Mouse (Mus musculus): ENCODE results near the gene Maco1. TPM values are rescaled to one million over a fixed set of nuclear protein-coding genes. Genes with fewer than 3 reads are reported as not detected.
"Not testable (repeated sequence)": the region's sequence is repeated elsewhere in the genome, so short reads cannot be mapped to it uniquely, and the experiment has no call there.

Gene Maco1
- polyA plus RNA-seq, 1 experiment from 2014 or later, result 89.8 TPM

- Histone ChIP-seq H3K27me3 (peaks cover 26% of the 10 kb centered on the region), H3K9me3 (replicated peaks) (no peaks in the 10 kb centered on the region), H3K36me3 (no peaks in the 10 kb centered on the region), H3K4me1 (peaks cover 11% of the 10 kb centered on the region), H3K27ac (no peak overlapping the region), H3K9ac (no peak overlapping the region), H3K4me2 (replicated peaks) (no peak overlapping the region), H3K4me3 (no peak overlapping the region)
- no peak for ATAC-seq (ENCODE audit: low FRiP score)
- WGBS, result 65% methylated on average over 5 of the region's 5 CpGs
Observed at GRCm38 (mm10) chr4:134856056-134856455, 2.9 kb upstream of the Maco1 start.

- no peak overlapping the region for H3K4me2 ChIP-seq (replicated peaks)
- H3K9ac ChIP-seq, result no peak overlapping the region
- no peak overlapping the region for H3K4me3 ChIP-seq
- WGBS, result 71% methylated on average over 3 of the region's 3 CpGs
- no peak overlapping the region for H3K27ac ChIP-seq
- H3K36me3 ChIP-seq, result no peaks in the 10 kb centered on the region
- peaks cover 17% of the 10 kb centered on the region for H3K4me1 ChIP-seq
- H3K27me3 ChIP-seq, result peaks cover 26% of the 10 kb centered on the region
- no peak for ATAC-seq (ENCODE audit: low FRiP score)
- H3K9me3 ChIP-seq (replicated peaks), result no peaks in the 10 kb centered on the region
Observed at GRCm38 (mm10) chr4:134855371-134855770, 2.2 kb upstream of the Maco1 start.

- peak overlapping the region; percentile 80 for H3K4me2 ChIP-seq (replicated peaks)
- ATAC-seq (ENCODE audit: low FRiP score), result peak; percentile 96
Observed at GRCm38 (mm10) chr4:134853637-134854485, 716 bp upstream of the Maco1 start.

GRCm38 (mm10) chr4:134852438-134853255 is 498 bp downstream of the Maco1 start:
- Histone ChIP-seq H3K27me3 (peaks cover 26% of the 10 kb centered on the region), H3K9ac (peak overlapping the region; percentile 100), H3K4me3 (peak overlapping the region; percentile 100), H3K4me1 (peaks cover 25% of the 10 kb centered on the region), H3K36me3 (no peaks in the 10 kb centered on the region), H3K4me2 (replicated peaks) (peak overlapping the region; percentile 80), H3K27ac (peak overlapping the region; percentile 99), H3K9me3 (replicated peaks) (no peaks in the 10 kb centered on the region)
- WGBS, result under 1% methylated on average over 98 of the region's 106 CpGs
- peak; percentile 33 for ATAC-seq (ENCODE audit: low FRiP score)

More at GRCm38 (mm10) chr4:134853637-134854485, 716 bp upstream of the Maco1 start:
- WGBS, result 1% methylated on average over 85 of the region's 91 CpGs
- Histone ChIP-seq H3K27ac (peak overlapping the region; percentile 99), H3K36me3 (no peaks in the 10 kb centered on the region), H3K4me1 (peaks cover 19% of the 10 kb centered on the region), H3K9ac (peak overlapping the region; percentile 83), H3K4me3 (peak overlapping the region; percentile 100), H3K9me3 (replicated peaks) (no peaks in the 10 kb centered on the region), H3K27me3 (peaks cover 26% of the 10 kb centered on the region)

GRCm38 (mm10) chr4:134851876-134852275 is 1.3 kb downstream of the Maco1 start:
- WGBS, result 15% methylated on average over 14 of the region's 14 CpGs
- H3K4me2 ChIP-seq (replicated peaks), result peak overlapping the region; percentile 80
- no peaks in the 10 kb centered on the region for H3K9me3 ChIP-seq (replicated peaks)
- peak overlapping the region; percentile 100 for H3K4me3 ChIP-seq
- H3K36me3 ChIP-seq, result no peaks in the 10 kb centered on the region
- H3K27ac ChIP-seq, result no peak overlapping the region
- peaks cover 22% of the 10 kb centered on the region for H3K27me3 ChIP-seq
- peaks cover 30% of the 10 kb centered on the region for H3K4me1 ChIP-seq
- ATAC-seq (ENCODE audit: low FRiP score), result no peak
- peak overlapping the region; percentile 100 for H3K9ac ChIP-seq

GRCm38 (mm10) chr4:134851236-134851635 is 1.9 kb downstream of the Maco1 start:
- Histone ChIP-seq H3K4me2 (replicated peaks) (peak overlapping the region; percentile 80), H3K36me3 (no peaks in the 10 kb centered on the region), H3K4me3 (peak overlapping the region; percentile 100), H3K27me3 (peaks cover 17% of the 10 kb centered on the region), H3K27ac (no peak overlapping the region), H3K9ac (no peak overlapping the region; the same call in 1 of the 2 replicates), H3K9me3 (replicated peaks) (no peaks in the 10 kb centered on the region), H3K4me1 (peaks cover 35% of the 10 kb centered on the region)
- 53% methylated on average over 2 of the region's 2 CpGs for WGBS
- no peak for ATAC-seq (ENCODE audit: low FRiP score)

GRCm38 (mm10) chr4:134850551-134850950 is 2.6 kb downstream of the Maco1 start:
- Histone ChIP-seq H3K36me3 (no peaks in the 10 kb centered on the region), H3K4me3 (no peak overlapping the region), H3K9me3 (replicated peaks) (no peaks in the 10 kb centered on the region), H3K4me1 (peaks cover 35% of the 10 kb centered on the region), H3K9ac (no peak overlapping the region), H3K27me3 (peaks cover 10% of the 10 kb centered on the region), H3K27ac (no peak overlapping the region), H3K4me2 (replicated peaks) (peak overlapping the region; percentile 80)
- no peak for ATAC-seq (ENCODE audit: low FRiP score)
- 76% methylated on average over 4 of the region's 4 CpGs for WGBS

- no peaks in the 10 kb centered on the region for H3K36me3 ChIP-seq
- H3K27ac ChIP-seq, result no peak overlapping the region
- WGBS, result 84% methylated on average over 4 of the region's 4 CpGs
- no peak overlapping the region for H3K9ac ChIP-seq
- peaks cover 35% of the 10 kb centered on the region for H3K4me1 ChIP-seq
- H3K9me3 ChIP-seq (replicated peaks), result no peaks in the 10 kb centered on the region
- H3K27me3 ChIP-seq, result no peaks in the 10 kb centered on the region
- no peak overlapping the region for H3K4me3 ChIP-seq
- H3K4me2 ChIP-seq (replicated peaks), result no peak overlapping the region
- ATAC-seq (ENCODE audit: low FRiP score), result no peak
Observed at GRCm38 (mm10) chr4:134847587-134847986, 5.6 kb downstream of the Maco1 start.

- Histone ChIP-seq H3K9ac (no peak overlapping the region), H3K27ac (no peak overlapping the region), H3K4me2 (replicated peaks) (no peak overlapping the region), H3K4me3 (no peak overlapping the region), H3K4me1 (peaks cover 16% of the 10 kb centered on the region; the same call in 1 of the 2 replicates), H3K9me3 (replicated peaks) (no peaks in the 10 kb centered on the region), H3K36me3 (no peaks in the 10 kb centered on the region), H3K27me3 (no peaks in the 10 kb centered on the region)
- ATAC-seq (ENCODE audit: low FRiP score), result no peak
- 90% methylated on average over 4 of the region's 4 CpGs for WGBS
Observed at GRCm38 (mm10) chr4:134843566-134843965, 9.6 kb downstream of the Maco1 start.

GRCm38 (mm10) chr4:134840231-134840630 is 12.9 kb downstream of the Maco1 start:
- 0 out of 2 replicates have a peak, but pooled peaks cover 13% of the 10 kb centered on the region for H3K36me3 ChIP-seq
- no peak overlapping the region for H3K4me3 ChIP-seq
- H3K4me2 ChIP-seq (replicated peaks), result no peak overlapping the region
- H3K9ac ChIP-seq, result no peak overlapping the region
- no peak overlapping the region for H3K27ac ChIP-seq
- WGBS, result 90% methylated on average over 1 of the region's 1 CpGs
- no peak for ATAC-seq (ENCODE audit: low FRiP score)
- H3K9me3 ChIP-seq (replicated peaks), result no peaks in the 10 kb centered on the region
- no peaks in the 10 kb centered on the region for H3K27me3 ChIP-seq
- no peaks in the 10 kb centered on the region for H3K4me1 ChIP-seq

GRCm38 (mm10) chr4:134838706-134839105 is 14.4 kb downstream of the Maco1 start:
- H3K27ac ChIP-seq; ATAC-seq (ENCODE audit: low FRiP score); H3K27me3 ChIP-seq; H3K9ac ChIP-seq; H3K4me2 ChIP-seq (replicated peaks); H3K4me1 ChIP-seq; H3K9me3 ChIP-seq (replicated peaks); H3K4me3 ChIP-seq: not testable (repeated sequence)
- WGBS, result 92% methylated on average over 3 of the region's 3 CpGs
- 0 out of 2 replicates have a peak, but pooled peaks cover 14% of the 10 kb centered on the region for H3K36me3 ChIP-seq

- Histone ChIP-seq H3K4me3 (no peak overlapping the region), H3K4me2 (replicated peaks) (no peak overlapping the region), H3K4me1 (no peaks in the 10 kb centered on the region), H3K27ac (no peak overlapping the region), H3K9me3 (replicated peaks) (no peaks in the 10 kb centered on the region), H3K27me3 (no peaks in the 10 kb centered on the region), H3K36me3 (0 out of 2 replicates have a peak, but pooled peaks cover 14% of the 10 kb centered on the region), H3K9ac (no peak overlapping the region)
- 84% methylated on average over 1 of the region's 1 CpGs for WGBS
- ATAC-seq (ENCODE audit: low FRiP score), result no peak
Observed at GRCm38 (mm10) chr4:134838221-134838620, 14.9 kb downstream of the Maco1 start.
